Mouse (Mus musculus): ENCODE data around the gene Rp9. TPM values are rescaled to one million over a fixed set of nuclear protein-coding genes. Genes with fewer than 3 reads are reported as not detected.

The Rp9 gene
- polyA plus RNA-seq, 2 experiments, result 32.5 to 34.1 TPM

DNA sequence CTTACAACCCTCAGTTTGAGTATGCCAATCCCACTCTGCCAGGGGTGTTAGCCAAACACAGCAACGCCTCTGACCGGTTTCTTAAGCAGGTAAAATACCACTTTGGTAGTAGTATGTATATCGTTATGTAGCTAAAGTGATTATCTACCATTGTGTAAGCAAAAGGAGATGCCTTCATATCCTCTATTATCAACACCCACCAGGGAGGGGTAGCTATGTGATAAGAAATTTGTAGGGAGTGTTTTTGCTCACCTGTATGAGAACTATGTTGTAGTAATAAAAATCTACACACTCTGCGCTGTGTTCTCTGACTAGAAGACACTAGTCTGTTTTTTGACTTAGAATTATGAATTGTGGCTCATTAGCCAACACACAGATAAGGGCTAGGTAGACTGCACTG lies 44.8 kb downstream of the Rp9 start:
- DNase-seq (ENCODE audit: low read depth in 3 of 3, low spot score in 3 of 3) (no peak), ATAC-seq (ENCODE audit: insufficient read depth) (no peak)
- no peak for TF ChIP-seq CTCF (IDR thresholded peaks at IDR 0.05; ENCODE audit: low read depth)
- no peak for TF ChIP-seq EP300 (IDR thresholded peaks at IDR 0.05; ENCODE audit: low read depth)
- Histone ChIP-seq H3K27ac (no peak overlapping the region), H3K36me3 (replicated peaks; ENCODE audit: control insufficient read depth, insufficient read depth, low read depth) (no peaks in the 10 kb centered on the region), H3K9ac (replicated peaks) (no peak overlapping the region), H3K27me3 (ENCODE audit: control insufficient read depth, insufficient read depth, low read length) (no peaks in the 10 kb centered on the region), H3K4me3 (ENCODE audit: insufficient read depth in 1 of 2, low read depth in 2 of 2, low read length in 2 of 2) (no peak overlapping the region), H3K4me2 (ENCODE audit: low read depth) (no peak overlapping the region), H3K9me3 (ENCODE audit: control insufficient read depth, low read length) (no peaks in the 10 kb centered on the region), H3K4me1 (replicated peaks; ENCODE audit: control insufficient read depth in 2 of 2, insufficient read depth in 2 of 2, low read length in 1 of 2) (peaks cover 3 to 8% of the 10 kb centered on the region in 2 experiments; a peak in 3 of 4 replicates)
- 72% methylated on average over 4 of the region's 4 CpGs for WGBS (ENCODE audit: insufficient replicate concordance)

DNA sequence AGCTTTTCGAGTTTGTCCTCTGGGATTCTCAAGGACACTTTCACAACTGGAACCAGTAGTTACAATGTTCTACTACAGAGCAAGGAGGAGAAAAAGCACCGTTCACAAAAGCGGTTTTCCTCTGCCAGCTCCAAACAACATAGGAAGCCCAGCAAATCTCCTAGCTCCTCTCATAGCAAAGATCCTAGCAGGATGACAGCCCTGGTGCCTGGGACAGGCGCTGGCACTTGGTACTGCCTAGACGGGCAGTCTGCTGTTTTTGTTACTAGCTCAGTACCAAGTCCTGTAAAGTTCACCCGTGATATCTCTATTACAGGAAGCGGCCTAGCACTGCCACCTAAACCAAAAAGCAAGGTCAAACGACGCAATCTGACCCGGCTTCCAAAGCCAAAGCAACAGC lies 45.3 kb downstream of the Rp9 start:
- 58% methylated on average over 10 of the region's 10 CpGs for WGBS (ENCODE audit: insufficient replicate concordance)
- TF ChIP-seq CTCF (IDR thresholded peaks at IDR 0.05; ENCODE audit: low read depth), result no peak
- no peak for TF ChIP-seq EP300 (IDR thresholded peaks at IDR 0.05; ENCODE audit: low read depth)
- ATAC-seq (ENCODE audit: insufficient read depth), result no peak

DNA sequence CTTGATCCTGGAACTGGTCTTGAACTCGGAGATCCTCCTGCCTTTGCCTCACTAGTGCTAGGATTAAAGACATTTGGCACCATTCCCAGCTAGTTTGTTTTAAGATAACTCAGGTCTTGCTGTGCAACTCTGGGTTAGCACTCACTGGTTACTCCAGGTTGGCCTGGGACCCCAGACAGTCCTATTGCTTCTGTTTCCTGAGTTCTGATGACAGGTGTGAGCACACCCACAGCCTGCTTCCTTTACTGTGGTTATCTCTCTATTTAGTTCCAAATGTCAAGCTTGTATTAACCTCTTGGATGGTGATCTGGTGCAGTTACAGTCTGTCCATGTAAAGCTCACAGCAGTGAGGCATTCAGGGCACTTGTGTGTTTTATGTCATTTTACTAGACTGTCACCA lies 46.0 kb downstream of the Rp9 start:
- 56% methylated on average over 1 of the region's 1 CpGs for WGBS (ENCODE audit: insufficient replicate concordance)
- H3K9me3 ChIP-seq (ENCODE audit: control insufficient read depth, low read length), result no peaks in the 10 kb centered on the region
- no peak overlapping the region for H3K4me3 ChIP-seq (ENCODE audit: insufficient read depth in 1 of 2, low read depth in 2 of 2, low read length in 2 of 2)
- no peaks in the 10 kb centered on the region for H3K27me3 ChIP-seq (ENCODE audit: control insufficient read depth, insufficient read depth, low read length)
- no peak overlapping the region for H3K27ac ChIP-seq
- ATAC-seq (ENCODE audit: insufficient read depth) (no peak), DNase-seq (ENCODE audit: low read depth in 3 of 3, low spot score in 3 of 3) (no peak)
- peaks cover 2 to 9% of the 10 kb centered on the region in 2 experiments; a peak in 2 of 4 replicates for H3K4me1 ChIP-seq (replicated peaks; ENCODE audit: control insufficient read depth in 2 of 2, insufficient read depth in 2 of 2, low read length in 1 of 2)
- no peaks in the 10 kb centered on the region for H3K36me3 ChIP-seq (replicated peaks; ENCODE audit: control insufficient read depth, insufficient read depth, low read depth)
- H3K9ac ChIP-seq (replicated peaks), result no peak overlapping the region
- H3K4me2 ChIP-seq (ENCODE audit: low read depth), result no peak overlapping the region
- TF ChIP-seq CTCF (IDR thresholded peaks at IDR 0.05; ENCODE audit: low read depth) (no peak), EP300 (IDR thresholded peaks at IDR 0.05; ENCODE audit: low read depth) (no peak)

More for the DNA sequence above, 45.3 kb downstream of the Rp9 start:
- H3K4me2 ChIP-seq (ENCODE audit: low read depth), result no peak overlapping the region
- H3K9ac ChIP-seq (replicated peaks), result no peak overlapping the region
- H3K9me3 ChIP-seq (ENCODE audit: control insufficient read depth, low read length), result no peaks in the 10 kb centered on the region
- H3K27me3 ChIP-seq (ENCODE audit: control insufficient read depth, insufficient read depth, low read length), result no peaks in the 10 kb centered on the region
- H3K4me3 ChIP-seq (ENCODE audit: insufficient read depth in 1 of 2, low read depth in 2 of 2, low read length in 2 of 2), result no peak overlapping the region
- DNase-seq (ENCODE audit: low read depth in 3 of 3, low spot score in 3 of 3), result no peak
- no peaks in the 10 kb centered on the region for H3K36me3 ChIP-seq (replicated peaks; ENCODE audit: control insufficient read depth, insufficient read depth, low read depth)
- H3K4me1 ChIP-seq (replicated peaks; ENCODE audit: control insufficient read depth in 2 of 2, insufficient read depth in 2 of 2, low read length in 1 of 2), result peaks cover 3 to 9% of the 10 kb centered on the region in 2 experiments; a peak in 2 of 4 replicates
- H3K27ac ChIP-seq, result no peak overlapping the region

DNA sequence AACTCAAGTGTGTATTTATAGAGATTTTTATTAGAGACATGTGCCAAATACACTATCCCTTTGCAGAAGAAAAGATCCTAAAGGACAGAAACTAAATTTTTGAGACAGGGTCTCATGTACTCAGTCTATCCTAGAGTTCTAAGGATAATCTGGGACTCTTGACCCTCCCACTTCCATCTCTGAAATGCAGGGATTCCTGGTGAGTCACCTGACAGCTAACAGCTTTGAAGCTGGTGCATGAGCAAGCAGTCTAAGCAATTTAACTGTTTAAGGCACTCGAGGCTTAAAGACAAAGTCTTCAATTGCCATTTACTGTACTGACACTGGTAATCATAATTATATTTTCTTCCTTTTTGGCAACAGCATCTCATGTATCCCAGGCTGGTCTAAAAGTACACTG lies 47.0 kb downstream of the Rp9 start:
- 64% methylated on average over 1 of the region's 1 CpGs for WGBS (ENCODE audit: insufficient replicate concordance)
- H3K27ac ChIP-seq, result no peak overlapping the region
- no peak overlapping the region for H3K4me2 ChIP-seq (ENCODE audit: low read depth)
- no peaks in the 10 kb centered on the region for H3K36me3 ChIP-seq (replicated peaks; ENCODE audit: control insufficient read depth, insufficient read depth, low read depth)
- no peak overlapping the region for H3K9ac ChIP-seq (replicated peaks)
- no peak overlapping the region for H3K4me3 ChIP-seq (ENCODE audit: insufficient read depth in 1 of 2, low read depth in 2 of 2, low read length in 2 of 2)
- DNase-seq (ENCODE audit: low read depth in 3 of 3, low spot score in 3 of 3) (no peak), ATAC-seq (ENCODE audit: insufficient read depth) (no peak)
- H3K27me3 ChIP-seq (ENCODE audit: control insufficient read depth, insufficient read depth, low read length), result no peaks in the 10 kb centered on the region
- TF ChIP-seq CTCF (IDR thresholded peaks at IDR 0.05; ENCODE audit: low read depth) (no peak), EP300 (IDR thresholded peaks at IDR 0.05; ENCODE audit: low read depth) (no peak)
- no peaks in the 10 kb centered on the region for H3K9me3 ChIP-seq (ENCODE audit: control insufficient read depth, low read length)
- H3K4me1 ChIP-seq (replicated peaks; ENCODE audit: control insufficient read depth in 2 of 2, insufficient read depth in 2 of 2, low read length in 1 of 2), result peaks cover 0 to 10% of the 10 kb centered on the region in 2 experiments; a peak in 2 of 4 replicates

DNA sequence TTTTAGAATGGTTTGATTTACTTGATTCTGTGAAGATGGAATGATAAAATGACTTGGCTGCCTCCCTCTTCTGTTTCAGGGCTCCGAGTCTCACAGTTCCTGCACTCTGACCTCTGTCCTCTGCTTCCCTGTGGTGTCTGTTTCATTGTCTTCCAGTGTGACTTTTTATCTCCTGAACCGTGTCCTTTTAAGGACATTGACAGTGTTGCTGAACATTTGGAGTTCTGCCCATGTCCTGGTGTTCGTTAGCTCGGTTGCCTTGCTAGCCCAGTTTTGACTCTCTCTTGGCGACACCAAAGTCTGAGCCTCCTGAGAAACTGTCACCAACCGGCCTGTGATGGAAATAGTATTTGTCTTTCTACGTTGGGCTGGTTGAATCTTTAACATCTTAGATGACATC lies 49.1 kb downstream of the Rp9 start:
- Histone ChIP-seq H3K9me3 (ENCODE audit: control insufficient read depth, low read length) (no peaks in the 10 kb centered on the region), H3K36me3 (replicated peaks; ENCODE audit: control insufficient read depth, insufficient read depth, low read depth) (no peaks in the 10 kb centered on the region), H3K27ac (no peak overlapping the region), H3K4me2 (ENCODE audit: low read depth) (no peak overlapping the region), H3K4me3 (ENCODE audit: insufficient read depth in 1 of 2, low read depth in 2 of 2, low read length in 2 of 2) (no peak overlapping the region), H3K27me3 (ENCODE audit: control insufficient read depth, insufficient read depth, low read length) (no peaks in the 10 kb centered on the region), H3K9ac (replicated peaks) (no peak overlapping the region), H3K4me1 (replicated peaks; ENCODE audit: control insufficient read depth in 2 of 2, insufficient read depth in 2 of 2, low read length in 1 of 2) (peaks cover 0 to 15% of the 10 kb centered on the region in 2 experiments; a peak in 2 of 4 replicates)
- no peak for ATAC-seq (ENCODE audit: insufficient read depth)
- no peak for DNase-seq (ENCODE audit: low read depth in 3 of 3, low spot score in 3 of 3)
- WGBS (ENCODE audit: insufficient replicate concordance), result 59% methylated on average over 7 of the region's 7 CpGs
- TF ChIP-seq CTCF (IDR thresholded peaks at IDR 0.05; ENCODE audit: low read depth) (no peak), EP300 (IDR thresholded peaks at IDR 0.05; ENCODE audit: low read depth) (no peak)
